Mouse (Mus musculus): ENCODE results near the gene Chmp2a.

DNA sequence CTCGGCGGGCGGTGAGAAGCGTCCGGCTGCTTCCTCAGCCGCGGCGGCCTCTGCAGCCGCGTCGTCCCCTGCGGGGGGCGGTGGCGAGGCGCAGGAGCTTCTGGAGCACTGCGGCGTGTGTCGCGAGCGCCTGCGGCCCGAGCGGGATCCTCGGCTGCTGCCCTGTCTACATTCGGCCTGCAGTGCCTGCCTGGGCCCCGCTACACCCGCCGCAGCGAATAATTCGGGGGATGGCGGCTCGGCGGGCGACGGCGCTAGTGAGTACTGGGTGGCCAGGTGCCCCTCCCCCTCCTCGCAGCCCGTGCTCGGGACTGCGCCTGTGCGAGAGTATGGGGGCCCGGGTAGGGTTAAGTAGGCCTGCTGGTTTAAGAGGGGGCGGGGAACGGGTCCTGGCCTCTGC, 9.8 kb downstream of the Chmp2a start:
- no peak for TF ChIP-seq CTCF (IDR thresholded peaks at IDR 0.05; ENCODE audit: borderline replicate concordance, insufficient read depth, low read length)
- 0 out of 2 replicates have a peak, but pooled peaks have one; percentile 7 for TF ChIP-seq POLR2A (IDR thresholded peaks at IDR 0.05; ENCODE audit: low read depth, low read length)

Measured in embryonic fibroblast, embryonic 13.5 days (primary cell).